Mouse (Mus musculus): ENCODE data around the gene Kcnh4.
A peak's percentile ranks its signal among the peaks of the same experiment; 100 is the strongest.

The Kcnh4 gene

DNA sequence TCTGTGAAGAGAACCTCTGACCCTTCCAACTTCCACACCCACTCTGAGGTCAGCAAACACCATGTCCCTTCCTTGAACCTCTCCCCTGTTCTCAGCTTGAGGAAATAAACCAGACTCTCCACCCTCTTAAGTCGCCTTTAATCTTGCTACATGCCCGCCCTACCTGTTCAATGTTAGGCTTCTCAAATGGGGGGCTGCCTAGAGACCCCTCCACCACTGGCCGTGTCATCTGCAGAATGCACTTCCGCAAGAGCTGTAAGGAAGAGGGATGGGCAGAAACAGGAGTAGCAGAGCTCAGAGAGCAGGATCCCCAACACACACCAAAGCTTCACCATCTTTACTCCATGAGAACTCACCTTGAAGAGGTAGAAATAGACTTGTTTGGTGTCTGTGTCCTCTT, 48.8 kb downstream of the Kcnh4 start:
- no peak for DNase-seq (ENCODE audit: extremely low read depth, low read depth)

DNA sequence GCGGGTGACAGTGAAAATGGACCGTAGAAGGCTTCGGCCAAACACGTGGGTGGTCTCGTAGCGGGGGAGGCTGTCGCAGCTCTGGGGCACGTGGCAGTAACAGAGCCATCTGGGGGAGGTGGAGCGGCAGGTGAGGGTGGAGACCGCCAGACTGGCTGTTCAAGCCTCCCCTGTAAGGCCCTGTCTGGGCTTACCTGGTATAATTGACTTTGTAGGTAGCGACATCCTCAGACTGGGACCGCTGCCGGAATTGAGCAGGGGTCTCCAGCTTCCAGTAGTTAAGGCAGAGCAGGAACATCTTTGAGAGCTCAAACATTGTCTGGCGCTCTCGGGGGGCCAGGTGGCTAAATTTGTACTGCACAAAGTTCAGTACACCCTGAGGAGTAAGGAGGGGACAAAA, 49.2 kb downstream of the Kcnh4 start:
- DNase-seq (ENCODE audit: extremely low read depth, low read depth), result no peak

DNA sequence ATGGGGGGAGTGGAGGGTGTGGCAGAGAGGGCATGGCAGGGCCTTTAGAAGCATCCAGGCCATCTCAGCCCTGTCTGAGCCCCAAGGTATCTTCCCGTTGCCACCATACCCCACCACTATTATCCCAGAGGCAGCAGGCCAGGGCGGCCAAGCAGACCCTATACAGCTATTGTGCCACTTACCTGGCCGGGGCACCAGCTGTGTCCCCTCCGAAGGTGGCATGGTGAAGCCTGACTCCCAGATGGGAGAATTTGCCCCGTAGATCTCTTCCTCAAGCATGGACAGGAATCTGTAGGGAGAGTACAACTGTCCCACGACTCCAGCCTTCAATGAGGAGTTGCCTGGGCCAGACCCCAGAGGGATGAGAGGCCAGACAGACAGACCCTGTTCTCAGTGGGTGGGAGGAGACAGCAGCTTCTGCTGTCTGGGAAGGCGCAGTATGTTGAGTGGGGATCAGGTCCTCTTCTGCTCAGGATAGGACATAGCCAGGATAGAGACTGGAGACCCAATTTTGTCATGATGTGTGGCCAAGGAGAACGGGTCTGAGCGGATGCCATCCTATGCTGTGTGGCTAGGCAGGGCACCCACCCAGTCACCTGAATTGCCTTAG, 50.4 kb downstream of the Kcnh4 start:
- no peak for DNase-seq (ENCODE audit: extremely low read depth, low read depth)

- DNase-seq (ENCODE audit: extremely low read depth, low read depth), result no peak
Measured at GRCm38 (mm10) chr11:100705095-100705747, 54.5 kb downstream of the Kcnh4 start.

DNA sequence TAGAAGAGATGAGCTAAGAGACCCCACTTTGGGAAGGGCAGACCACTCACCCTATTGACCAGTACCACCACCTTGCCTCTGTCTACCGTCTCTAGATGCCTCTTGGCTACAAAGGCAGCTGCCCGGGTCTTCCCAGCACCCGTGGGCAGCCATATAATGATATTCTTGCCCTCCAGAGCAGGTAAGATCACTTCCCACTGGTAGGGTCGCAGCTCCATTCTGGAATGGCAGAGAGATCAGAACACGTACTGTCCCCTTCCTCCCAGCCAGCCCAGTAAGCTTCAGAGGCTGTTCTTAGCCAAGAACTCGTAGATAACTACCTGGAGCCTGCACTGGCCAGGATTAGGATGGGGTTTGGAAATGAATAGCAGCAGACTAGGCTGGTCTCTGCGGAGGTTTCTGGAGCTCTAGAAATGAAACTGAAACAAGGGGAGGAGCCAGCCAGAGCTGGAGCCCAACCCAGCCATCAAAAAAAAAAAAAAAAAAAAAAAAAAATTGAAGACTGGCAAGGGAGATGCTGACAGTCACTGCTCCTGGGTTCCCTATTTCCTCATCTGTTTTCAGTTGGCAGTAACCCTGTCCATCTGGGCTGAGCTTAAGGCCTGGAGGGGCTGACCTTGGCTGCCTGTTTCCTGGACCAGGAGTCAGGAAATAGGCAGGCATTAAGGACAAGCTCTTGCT, 55.8 kb downstream of the Kcnh4 start, which contains the start of gene Dhx58:
Gene Dhx58, minus strand, starts transcription at position 421 of the 681 bp plus-strand sequence.
- DNase-seq (ENCODE audit: extremely low read depth, low read depth), result no peak

GRCm38 (mm10) chr11:100703366-100703765, 56.4 kb downstream of the Kcnh4 start:
- no peak for DNase-seq (ENCODE audit: extremely low read depth, low read depth)

DNA sequence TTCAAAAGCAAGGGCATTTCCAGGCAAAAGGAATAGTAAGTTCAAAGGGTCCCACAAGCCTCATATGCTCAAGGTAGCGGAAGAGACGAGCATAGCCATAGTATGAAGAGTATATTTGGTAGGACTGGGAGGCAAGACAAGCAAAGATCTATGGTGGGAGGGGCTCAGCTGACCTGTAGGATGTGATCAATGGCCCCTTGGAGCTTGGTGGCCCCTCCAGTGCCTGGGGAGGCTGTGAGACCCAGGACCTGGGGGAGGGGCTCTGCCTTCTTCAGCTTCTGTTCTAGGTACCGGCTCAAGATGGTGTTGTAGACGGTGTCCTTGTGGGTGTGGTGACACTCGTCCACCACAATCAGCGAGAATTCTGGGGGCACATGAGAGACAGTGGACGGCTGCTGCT, 56.8 kb downstream of the Kcnh4 start:
- DNase-seq (ENCODE audit: extremely low read depth, low read depth), result no peak

GRCm38 (mm10) chr11:100702081-100702851, 57.5 kb downstream of the Kcnh4 start:
- DNase-seq (ENCODE audit: extremely low read depth, low read depth), result peak; percentile 74

- no peak for DNase-seq (ENCODE audit: extremely low read depth, low read depth)
Measured at GRCm38 (mm10) chr11:100701301-100701700, 58.4 kb downstream of the Kcnh4 start.

- DNase-seq (ENCODE audit: extremely low read depth, low read depth), result no peak
Measured at GRCm38 (mm10) chr11:100700710-100701109, 59.0 kb downstream of the Kcnh4 start.

DNA sequence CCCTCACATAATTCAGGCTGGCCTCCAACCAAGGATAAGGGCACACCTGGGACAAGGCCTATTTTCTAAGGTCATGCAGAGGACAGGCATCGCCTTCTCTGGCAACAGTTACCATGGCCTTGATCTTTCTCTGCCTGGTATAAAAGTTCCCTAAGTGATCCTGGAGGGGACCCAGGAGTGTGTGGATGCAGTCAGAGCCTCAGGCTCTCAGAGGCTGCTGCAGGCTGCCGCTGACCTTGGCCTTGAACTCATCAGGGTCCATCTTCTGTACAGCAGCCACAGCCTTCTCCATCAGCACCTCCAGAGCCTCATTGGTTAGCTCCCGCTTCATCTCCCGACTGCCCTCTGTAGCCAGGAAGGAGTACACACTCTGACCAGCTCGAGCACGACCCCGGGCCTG, 61.8 kb downstream of the Kcnh4 start:
- no peak for DNase-seq (ENCODE audit: extremely low read depth, low read depth)

DNA sequence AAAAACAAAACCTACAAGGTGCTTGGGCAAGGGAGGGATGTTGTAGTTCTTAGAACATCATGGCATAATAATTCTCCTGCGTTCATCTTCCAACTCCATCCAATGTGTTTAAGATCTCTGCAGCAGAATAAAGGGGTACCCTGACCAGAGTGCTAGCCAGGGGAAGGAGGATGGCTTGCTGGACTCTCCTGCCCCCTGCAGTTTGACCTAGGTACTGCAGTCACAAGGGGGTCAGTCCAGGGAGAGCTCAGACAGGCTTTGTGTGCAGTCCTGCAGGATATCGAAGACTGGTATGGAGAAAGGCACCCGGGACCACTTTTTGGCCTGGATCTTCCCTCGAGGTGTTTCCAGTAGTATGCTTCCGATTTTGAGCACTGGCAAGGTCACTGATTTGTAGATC, 64.8 kb downstream of the Kcnh4 start:
- no peak for DNase-seq (ENCODE audit: extremely low read depth, low read depth)

GRCm38 (mm10) chr11:100693154-100693553, 66.6 kb downstream of the Kcnh4 start:
- no peak for DNase-seq (ENCODE audit: extremely low read depth, low read depth)

DNA sequence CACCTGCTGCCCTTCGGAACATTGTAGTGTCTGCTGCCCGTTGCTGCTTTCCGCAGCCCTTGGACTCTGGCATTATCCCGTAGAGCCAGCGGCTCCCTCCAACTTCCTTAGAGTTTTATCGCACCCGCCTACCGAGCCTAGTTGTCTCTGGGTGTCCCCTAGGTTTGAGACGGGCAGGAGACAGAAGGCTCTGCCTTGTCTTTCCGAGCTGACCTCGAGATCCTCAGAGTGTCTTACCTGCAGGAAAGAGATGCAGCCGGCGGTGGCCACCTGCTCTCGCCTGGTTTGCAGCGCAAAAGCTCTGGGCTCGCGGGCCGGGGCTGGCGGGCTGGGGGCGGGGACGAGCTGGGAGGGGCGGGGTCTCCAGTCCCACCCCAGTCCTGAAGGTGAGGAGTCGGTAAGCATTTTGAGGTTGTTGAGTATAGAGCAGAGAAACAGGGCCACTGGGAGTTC, 67.6 kb downstream of the Kcnh4 start, which contains the start of gene Zfp385c:
Gene Zfp385c, minus strand, starts transcription at position 292 of the 453 bp plus-strand sequence.
- no peak for DNase-seq (ENCODE audit: extremely low read depth, low read depth)

GRCm38 (mm10) chr11:100690389-100690788, 69.4 kb downstream of the Kcnh4 start:
- DNase-seq (ENCODE audit: extremely low read depth, low read depth), result no peak
